Comparison of ENCODE assay signal across 8 mouse cellular contexts in genomic region chr17:30188031-30188981, GRCm38 (mm10).
DNase-seq lines count a peak whose midpoint lies in the region; ATAC-seq lines count a peak whose summit lies in the region.

No protein-coding gene starts in this region.

- peak overlapping the region; percentile 89 for H3K27ac ChIP-seq in hindbrain, embryonic 13.5 days
- H3K27ac ChIP-seq in neural tube, embryonic 15.5 days (replicated peaks), result peak overlapping the region; percentile 78

- H3K27me3 ChIP-seq in hindbrain, embryonic 13.5 days, result no peaks in the 10 kb centered on the region
- no peaks in the 10 kb centered on the region for H3K27me3 ChIP-seq in neural tube, embryonic 15.5 days (replicated peaks)

- H3K4me3 ChIP-seq in hindbrain, embryonic 13.5 days, result no peak overlapping the region
- no peak overlapping the region for H3K4me3 ChIP-seq in neural tube, embryonic 15.5 days (replicated peaks)

- H3K36me3 ChIP-seq in hindbrain, embryonic 13.5 days, result peaks cover 4% of the 10 kb centered on the region; the same call in 1 of the 2 replicates
- H3K36me3 ChIP-seq in neural tube, embryonic 15.5 days, result no peaks in the 10 kb centered on the region

- 16% methylated on average over 20 of the region's 20 CpGs for WGBS in hindbrain, embryonic 13.5 days
- WGBS in neural tube, embryonic 15.5 days, result 15% methylated on average over 20 of the region's 20 CpGs

- H3K9ac ChIP-seq in hindbrain, embryonic 13.5 days, result peak overlapping the region; percentile 21
- peak overlapping the region; percentile 34; the same call in 1 of the 2 replicates for H3K9ac ChIP-seq in neural tube, embryonic 15.5 days (replicated peaks)

- peak; percentile 68 for ATAC-seq in hindbrain, embryonic 13.5 days (ENCODE audit: low FRiP score)
- ATAC-seq in neural tube, embryonic 15.5 days (ENCODE audit: low FRiP score), result peak; percentile 65

- peak overlapping the region; percentile 34 for H3K4me2 ChIP-seq in hindbrain, embryonic 13.5 days
- peak overlapping the region; percentile 32 for H3K4me2 ChIP-seq in neural tube, embryonic 15.5 days

- peaks cover 70% of the 10 kb centered on the region for H3K4me1 ChIP-seq in hindbrain, embryonic 13.5 days (replicated peaks)
- H3K4me1 ChIP-seq in neural tube, embryonic 15.5 days, result peaks cover 57% of the 10 kb centered on the region

- H3K9me3 ChIP-seq in hindbrain, embryonic 13.5 days, result no peaks in the 10 kb centered on the region
- no peaks in the 10 kb centered on the region for H3K9me3 ChIP-seq in neural tube, embryonic 15.5 days (replicated peaks)

- DNase-seq in cerebellum, adult 11-12 months, result peak; percentile 43
- no peak for DNase-seq in cerebellum, adult 8-10 months
- peak; percentile 61 to 64 for DNase-seq in right cerebral cortex, adult 2 months (ENCODE audit: low spot score in 2 of 2)
- no peak for DNase-seq in right cerebral cortex, postnatal 4 days
- DNase-seq in thymus, postnatal 4 days, result no peak
- no peak for DNase-seq in thymus, postnatal 25 days

Comparison
In these comparisons a context has a peak if more than half of its experiments do, and no peak if none do; other contexts are left out.
1. DNase-seq: peak in cerebellum, adult 11-12 months (single experiment) and right cerebral cortex, adult 2 months (2 of 2); none in cerebellum, adult 8-10 months (single experiment), right cerebral cortex, postnatal 4 days (single experiment), thymus, postnatal 4 days (single experiment) and thymus, postnatal 25 days (single experiment).